Mouse (Mus musculus): Measurements from ENCODE around the gene Rptn. TPM values are rescaled to one million over a fixed set of nuclear protein-coding genes. Genes with fewer than 3 reads are reported as not detected.
"Not testable (repeated sequence)": the region's sequence is repeated elsewhere in the genome, so short reads cannot be mapped to it uniquely, and the experiment has no call there.

The Rptn gene
- polyA plus RNA-seq, 1 experiment from 2014 or later = not detected

- Histone ChIP-seq H3K9ac (no peak overlapping the region), H3K36me3 (ENCODE audit: poor library complexity, severe bottlenecking) (no peaks in the 10 kb centered on the region), H3K9me3 (replicated peaks) (no peaks in the 10 kb centered on the region), H3K27ac (no peak overlapping the region), H3K27me3 (no peaks in the 10 kb centered on the region), H3K4me1 (no peaks in the 10 kb centered on the region), H3K4me2 (no peak overlapping the region), H3K4me3 (no peak overlapping the region)
- ATAC-seq = no peak
- 43% methylated on average over 3 of the region's 3 CpGs for WGBS
Observed at GRCm38 (mm10) chr3:93431673-93432072, 38.2 kb downstream of the Rptn start.

DNA sequence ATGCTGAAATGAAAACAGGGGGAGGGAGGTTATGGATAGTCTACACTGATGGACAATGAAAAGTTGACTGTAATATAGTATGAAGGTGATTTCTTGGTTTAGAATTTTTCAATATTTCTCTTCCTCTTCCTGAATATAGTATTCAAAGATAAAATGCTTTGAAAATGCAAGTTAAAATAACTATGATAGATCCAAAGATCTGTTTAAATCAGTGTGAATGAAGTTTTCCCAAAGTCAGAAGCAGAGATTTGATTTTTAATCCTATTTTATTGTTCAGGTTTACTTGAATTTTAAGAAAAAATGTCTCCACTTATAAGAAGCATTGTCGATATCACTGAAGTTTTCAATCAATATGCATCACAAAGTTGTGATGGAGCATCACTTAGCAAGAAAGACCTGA is 48.5 kb downstream of the Rptn start, which contains the start of gene Tchh:
TSS of gene Tchh (plus strand) at position 301 of the 400 bp plus-strand sequence.
- Histone ChIP-seq H3K4me3 (peak within 1 kb of the TSS; percentile 56), H3K9ac (no peak within 1 kb of the TSS), H3K27me3 (peaks cover 47% of the 10 kb centered on the region), H3K4me2 (peak within 1 kb of the TSS; percentile 93), H3K36me3 (ENCODE audit: poor library complexity, severe bottlenecking) (no peaks in the 10 kb centered on the region), H3K27ac (no peak within 1 kb of the TSS), H3K4me1 (peaks cover 19% of the 10 kb centered on the region), H3K9me3 (replicated peaks) (no peaks in the 10 kb centered on the region)
- WGBS = 77% methylated on average over 1 of the region's 1 CpGs
- no peak for ATAC-seq

GRCm38 (mm10) chr3:93443501-93444101 is 50.1 kb downstream of the Rptn start:
- no peak for ATAC-seq
- WGBS = under 1% methylated on average over 38 of the region's 38 CpGs
- Histone ChIP-seq H3K4me2 (peak overlapping the region; percentile 93), H3K9ac (peak overlapping the region; percentile 52), H3K4me1 (peaks cover 25% of the 10 kb centered on the region), H3K27me3 (peaks cover 54% of the 10 kb centered on the region), H3K9me3 (replicated peaks) (no peaks in the 10 kb centered on the region), H3K4me3 (peak overlapping the region; percentile 56), H3K36me3 (ENCODE audit: poor library complexity, severe bottlenecking) (no peaks in the 10 kb centered on the region), H3K27ac (no peak overlapping the region)

DNA sequence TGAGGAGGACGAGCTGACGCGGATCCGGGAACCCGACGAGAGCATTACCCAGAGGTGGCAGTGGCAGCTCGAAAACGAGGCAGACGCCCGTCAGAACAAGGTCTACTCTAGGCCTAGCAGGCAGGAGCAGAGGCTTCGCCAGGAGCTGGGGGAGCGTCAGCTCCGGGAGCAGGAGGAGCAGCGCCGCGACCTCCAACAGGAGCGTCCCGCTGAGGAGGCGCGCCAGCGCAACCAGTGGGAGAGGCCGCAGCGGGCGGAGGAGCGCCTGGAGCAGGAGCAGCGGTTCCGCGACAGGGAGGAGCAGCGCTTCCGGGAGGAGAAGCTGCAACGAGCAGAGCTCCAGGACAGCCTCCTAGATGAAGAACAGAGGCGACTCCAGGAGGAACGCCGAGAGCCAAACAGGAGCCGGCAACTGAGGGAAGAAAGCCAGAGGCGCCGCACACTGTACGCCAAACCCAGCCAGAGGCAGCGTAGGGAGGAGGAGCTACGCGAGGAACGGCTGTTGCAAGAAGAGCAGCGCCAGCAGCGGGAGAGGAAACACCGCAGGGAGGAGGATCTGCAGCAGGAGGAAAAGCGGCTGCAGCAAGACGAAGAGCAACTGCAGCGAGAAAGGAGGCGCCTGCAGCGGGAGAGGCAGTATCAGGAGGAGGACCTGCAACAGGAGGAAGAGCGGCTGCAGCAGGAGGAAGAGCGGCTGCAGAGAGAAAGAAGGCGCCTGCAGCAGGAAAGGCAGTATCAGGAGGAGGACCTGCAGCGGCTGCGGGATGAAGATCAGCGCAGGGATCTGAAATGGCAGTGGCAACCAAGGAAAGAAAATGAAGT is 51.1 kb downstream of the Rptn start:
- peaks cover 58% of the 10 kb centered on the region for H3K27me3 ChIP-seq

GRCm38 (mm10) chr3:93445165-93445705 is 51.7 kb downstream of the Rptn start:
- peaks cover 64% of the 10 kb centered on the region for H3K27me3 ChIP-seq
- H3K36me3 ChIP-seq (ENCODE audit: poor library complexity, severe bottlenecking) = no peaks in the 10 kb centered on the region
- no peaks in the 10 kb centered on the region for H3K9me3 ChIP-seq (replicated peaks)
- H3K27ac ChIP-seq = no peak overlapping the region
- peak overlapping the region; percentile 62 for H3K9ac ChIP-seq
- under 1% methylated on average over 36 of the region's 36 CpGs for WGBS
- H3K4me1 ChIP-seq = peaks cover 25% of the 10 kb centered on the region
- H3K4me3 ChIP-seq = peak overlapping the region; percentile 56
- peak; percentile 8; the same call in 1 of the 2 replicates for ATAC-seq
- peak overlapping the region; percentile 93 for H3K4me2 ChIP-seq

More for the DNA sequence above, 51.1 kb downstream of the Rptn start:
- peak overlapping the region; percentile 56 for H3K4me3 ChIP-seq
- H3K27ac ChIP-seq = peak overlapping the region; percentile 48
- ATAC-seq = peak; percentile 82
- peak overlapping the region; percentile 93 for H3K4me2 ChIP-seq
- no peaks in the 10 kb centered on the region for H3K9me3 ChIP-seq (replicated peaks)
- H3K36me3 ChIP-seq (ENCODE audit: poor library complexity, severe bottlenecking) = no peaks in the 10 kb centered on the region
- peak overlapping the region; percentile 62 for H3K9ac ChIP-seq
- under 1% methylated on average over 55 of the region's 56 CpGs for WGBS
- H3K4me1 ChIP-seq = peaks cover 25% of the 10 kb centered on the region

DNA sequence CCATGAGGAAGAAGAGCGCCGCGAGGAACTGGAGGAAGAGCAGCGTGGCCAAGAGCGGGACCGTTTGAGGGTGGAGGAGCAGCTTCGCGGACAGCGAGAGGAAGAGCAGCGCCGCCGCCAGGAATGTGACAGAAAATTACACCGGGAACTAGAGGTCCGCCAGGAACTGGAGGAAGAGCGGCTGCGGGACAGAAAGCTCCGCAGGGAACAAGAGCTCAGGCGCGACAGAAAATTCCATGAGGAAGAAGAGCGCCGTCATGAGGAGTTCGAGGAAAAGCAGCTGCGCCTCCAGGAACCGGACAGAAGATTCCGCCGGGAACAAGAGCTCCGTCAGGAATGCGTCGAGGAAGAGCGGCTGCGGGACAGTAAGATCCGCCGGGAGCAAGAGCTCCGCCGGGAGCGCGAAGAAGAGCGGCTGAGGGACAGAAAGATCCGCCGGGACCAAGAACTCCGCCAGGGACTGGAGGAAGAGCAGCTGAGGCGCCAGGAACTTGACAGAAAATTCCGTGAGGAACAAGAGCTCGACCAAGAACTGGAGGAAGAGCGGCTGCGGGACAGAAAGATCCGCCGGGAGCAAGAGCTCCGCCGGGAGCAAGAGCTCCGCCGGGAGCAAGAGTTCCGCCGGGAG is 52.7 kb downstream of the Rptn start:
- peak overlapping the region; percentile 56 for H3K9ac ChIP-seq
- no peaks in the 10 kb centered on the region for H3K9me3 ChIP-seq (replicated peaks)
- H3K27me3 ChIP-seq = peaks cover 56% of the 10 kb centered on the region
- peaks cover 25% of the 10 kb centered on the region for H3K4me1 ChIP-seq
- no peak for ATAC-seq
- peak overlapping the region; percentile 93 for H3K4me2 ChIP-seq
- H3K4me3 ChIP-seq = peak overlapping the region; percentile 56
- H3K36me3 ChIP-seq (ENCODE audit: poor library complexity, severe bottlenecking) = no peaks in the 10 kb centered on the region
- no peak overlapping the region for H3K27ac ChIP-seq
- WGBS = under 1% methylated on average over 54 of the region's 54 CpGs

DNA sequence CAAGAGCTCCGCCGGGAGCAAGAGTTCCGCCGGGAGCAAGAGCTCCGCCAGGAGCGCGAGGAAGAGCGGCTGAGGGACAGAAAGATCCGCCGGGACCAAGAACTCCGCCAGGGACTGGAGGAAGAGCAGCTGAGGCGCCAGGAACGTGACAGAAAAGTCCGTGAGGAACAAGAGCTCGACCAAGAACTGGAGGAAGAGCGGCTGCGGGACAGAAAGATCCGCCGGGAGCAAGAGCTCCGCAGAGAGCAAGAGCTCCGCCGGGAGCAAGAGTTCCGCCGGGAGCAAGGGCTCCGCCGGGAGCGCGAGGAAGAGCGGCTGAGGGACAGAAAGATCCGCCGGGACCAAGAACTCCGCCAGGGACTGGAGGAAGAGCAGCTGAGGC is 53.2 kb downstream of the Rptn start:
- H3K4me3 ChIP-seq = peak overlapping the region; percentile 56
- H3K27ac ChIP-seq; ATAC-seq; H3K36me3 ChIP-seq (ENCODE audit: poor library complexity, severe bottlenecking); H3K9me3 ChIP-seq (replicated peaks): not testable (repeated sequence)
- H3K9ac ChIP-seq = peak overlapping the region; percentile 56
- WGBS = under 1% methylated on average over 32 of the region's 32 CpGs
- H3K4me2 ChIP-seq = peak overlapping the region; percentile 93
- peaks cover 57% of the 10 kb centered on the region for H3K27me3 ChIP-seq
- peaks cover 25% of the 10 kb centered on the region for H3K4me1 ChIP-seq

GRCm38 (mm10) chr3:93447138-93447841 is 53.8 kb downstream of the Rptn start:
- no peaks in the 10 kb centered on the region for H3K9me3 ChIP-seq (replicated peaks)
- H3K27me3 ChIP-seq = peaks cover 54% of the 10 kb centered on the region
- WGBS = under 1% methylated on average over 59 of the region's 59 CpGs
- H3K4me1 ChIP-seq = peaks cover 25% of the 10 kb centered on the region
- no peaks in the 10 kb centered on the region for H3K36me3 ChIP-seq (ENCODE audit: poor library complexity, severe bottlenecking)
- peak overlapping the region; percentile 56 for H3K9ac ChIP-seq
- H3K27ac ChIP-seq = no peak overlapping the region
- peak; percentile 63 for ATAC-seq
- peak overlapping the region; percentile 93 for H3K4me2 ChIP-seq
- H3K4me3 ChIP-seq = peak overlapping the region; percentile 56

Small RNA genes within 50 kb of the gene (microRNA-seq; reads per million reads assigned to microRNA genes)
- gene Gm22752 (not detected), gene Gm44353 (not detected)

Other genes starting within 250 kb of the Rptn start
- not detected in 2 replicates for gene Crnn, start 248.9 kb upstream of the Rptn start, polyA plus RNA-seq (2015; fragmentation: Nextera tagmentation; extraction: Ambion mirVana)
- gene Flg2, start 196.4 kb upstream of the Rptn start, polyA plus RNA-seq (2015; fragmentation: Nextera tagmentation; extraction: Ambion mirVana) = not detected in 2 replicates
- not detected in 2 replicates for gene Flg, start 120.2 kb upstream of the Rptn start, polyA plus RNA-seq (2015; fragmentation: Nextera tagmentation; extraction: Ambion mirVana)
- not detected in 2 replicates for gene Hrnr, start 74.0 kb upstream of the Rptn start, polyA plus RNA-seq (2015; fragmentation: Nextera tagmentation; extraction: Ambion mirVana)
- 0.37 and 0.53 TPM in 2 replicates for gene Tchh, start 48.6 kb downstream of the Rptn start, polyA plus RNA-seq (2015; fragmentation: Nextera tagmentation; extraction: Ambion mirVana)
- gene Tchhl1, start 75.1 kb downstream of the Rptn start, polyA plus RNA-seq (2015; fragmentation: Nextera tagmentation; extraction: Ambion mirVana) = not detected in 2 replicates
- 117 and 133 TPM in 2 replicates for gene S100a11, start 126.8 kb downstream of the Rptn start, polyA plus RNA-seq (2015; fragmentation: Nextera tagmentation; extraction: Ambion mirVana)
- gene S100a10, start 161.4 kb downstream of the Rptn start, polyA plus RNA-seq (2015; fragmentation: Nextera tagmentation; extraction: Ambion mirVana) = 69.1 and 89.9 TPM in 2 replicates

Measured in forebrain, embryonic 13.5 days (tissue).